ENCODE assay signal across 8 mouse cellular contexts in genomic region chr11:121420379-121420778, GRCm38 (mm10). TPM values are rescaled to one million over a fixed set of nuclear protein-coding genes. Genes with fewer than 3 reads are reported as not detected.
DNase-seq lines count a peak whose midpoint lies in the region; ATAC-seq and TF ChIP-seq lines count a peak whose summit lies in the region.

No protein-coding gene starts in this region.

- 48% methylated on average over 5 of the region's 5 CpGs for WGBS in lung, embryonic 16.5 days
- 58% methylated on average over 5 of the region's 5 CpGs for WGBS in lung, adult 2 months
- WGBS in limb, embryonic 12.5 days: 49% methylated on average over 5 of the region's 5 CpGs
- WGBS in stomach, embryonic 14.5 days: 44% methylated on average over 5 of the region's 5 CpGs

- TF ChIP-seq CTCF in lung, adult 2 months (IDR thresholded peaks at IDR 0.05; ENCODE audit: insufficient read depth, low read length): no peak

- peak overlapping the region; percentile 90 for H3K4me2 ChIP-seq in lung, embryonic 16.5 days (ENCODE audit: low read depth, low read length)
- peak overlapping the region; percentile 81 for H3K4me2 ChIP-seq in limb, embryonic 12.5 days
- H3K4me2 ChIP-seq in stomach, embryonic 14.5 days (replicated peaks; ENCODE audit: low read depth, low read length): peak overlapping the region; percentile 82

- no peaks in the 10 kb centered on the region for H3K36me3 ChIP-seq in lung, embryonic 16.5 days (ENCODE audit: control insufficient read depth, insufficient read depth, low read length)
- no peaks in the 10 kb centered on the region for H3K36me3 ChIP-seq in limb, embryonic 12.5 days
- no peaks in the 10 kb centered on the region for H3K36me3 ChIP-seq in stomach, embryonic 14.5 days (ENCODE audit: control insufficient read depth, insufficient read depth, low read length)

- no peak for ATAC-seq in lung, embryonic 16.5 days (ENCODE audit: low read depth)
- ATAC-seq in limb, embryonic 12.5 days (ENCODE audit: insufficient number of reproducible peaks, insufficient read depth, low FRiP score, low TSS enrichment, low read depth): no peak
- ATAC-seq in stomach, embryonic 14.5 days (ENCODE audit: insufficient number of reproducible peaks, insufficient read depth, low FRiP score, low read depth): no peak

- H3K9ac ChIP-seq in lung, embryonic 16.5 days (ENCODE audit: low read length): peak overlapping the region; percentile 66
- H3K9ac ChIP-seq in limb, embryonic 12.5 days (replicated peaks): peak overlapping the region; percentile 50; the same call in 1 of the 2 replicates
- H3K9ac ChIP-seq in stomach, embryonic 14.5 days (replicated peaks; ENCODE audit: low read depth, low read length): no peak overlapping the region

- no peak for TF ChIP-seq POLR2A in lung, adult 2 months (IDR thresholded peaks at IDR 0.05; ENCODE audit: borderline replicate concordance, extremely low read depth, low read depth, low read length)

- no peaks in the 10 kb centered on the region for H3K27me3 ChIP-seq in lung, embryonic 16.5 days (ENCODE audit: control insufficient read depth, insufficient read depth, low read depth, low read length)
- no peaks in the 10 kb centered on the region for H3K27me3 ChIP-seq in limb, embryonic 12.5 days
- H3K27me3 ChIP-seq in stomach, embryonic 14.5 days (ENCODE audit: control insufficient read depth, insufficient read depth, low read length): no peaks in the 10 kb centered on the region

- no peaks in the 10 kb centered on the region for H3K9me3 ChIP-seq in lung, embryonic 16.5 days (ENCODE audit: control insufficient read depth, low read length)
- H3K9me3 ChIP-seq in limb, embryonic 12.5 days: no peaks in the 10 kb centered on the region
- H3K9me3 ChIP-seq in stomach, embryonic 14.5 days (ENCODE audit: control insufficient read depth, low read depth, low read length): no peaks in the 10 kb centered on the region

- peak overlapping the region; percentile 82 for H3K4me3 ChIP-seq in lung, embryonic 16.5 days (ENCODE audit: low read length)
- H3K4me3 ChIP-seq in lung, adult 2 months (replicated peaks; ENCODE audit: extremely low read depth, low read depth, low read length): no peak overlapping the region
- peak overlapping the region; percentile 72 for H3K4me3 ChIP-seq in limb, embryonic 12.5 days (replicated peaks)
- H3K4me3 ChIP-seq in stomach, embryonic 14.5 days (ENCODE audit: low read depth, low read length): 0 out of 2 replicates have a peak overlapping the region, but pooled peaks have one; percentile 71

- H3K27ac ChIP-seq in lung, embryonic 16.5 days (ENCODE audit: low read length): no peak overlapping the region
- peak overlapping the region; percentile 88 for H3K27ac ChIP-seq in limb, embryonic 12.5 days
- H3K27ac ChIP-seq in stomach, embryonic 14.5 days (ENCODE audit: low read length): peak overlapping the region; percentile 71; the same call in 1 of the 2 replicates

- peak; percentile 5 for DNase-seq in embryo, embryonic 10.5 days (ENCODE audit: low spot score)
- no peak for DNase-seq in embryo, embryonic 11 days
- DNase-seq in lung, adult 2 months: no peak
- DNase-seq in urinary bladder, adult 18-20 months (ENCODE audit: low spot score in 2 of 2): no peak
- DNase-seq in urinary bladder, postnatal 36 days (ENCODE audit: low spot score in 2 of 2): no peak

- H3K4me1 ChIP-seq in lung, embryonic 16.5 days (replicated peaks; ENCODE audit: control insufficient read depth, insufficient read depth, low read length): peaks cover 10% of the 10 kb centered on the region
- H3K4me1 ChIP-seq in lung, adult 2 months (ENCODE audit: control insufficient read depth, insufficient read depth, low read length): peaks cover 8% of the 10 kb centered on the region
- H3K4me1 ChIP-seq in limb, embryonic 12.5 days (replicated peaks): peaks cover 11% of the 10 kb centered on the region
- H3K4me1 ChIP-seq in stomach, embryonic 14.5 days (ENCODE audit: control insufficient read depth, insufficient read depth, low read length): peaks cover 13% of the 10 kb centered on the region

RNA-seq across cellular contexts. Expression of gene Fn3krp, which starts 0.8 kb away (rescaled TPM):
- polyA plus RNA-seq in lung, embryonic 16.5 days (2015; fragmentation: Nextera tagmentation; extraction: Ambion mirVana): 6.7 and 9.3 TPM in 2 replicates
- polyA plus RNA-seq in lung, adult 2 months (2012; rRNA removed): 6.1 and 9.0 TPM in 2 replicates
- polyA plus RNA-seq in limb, embryonic 12.5 days (2016; fragmentation: Nextera tagmentation; extraction: Ambion mirVana): 7.6 and 8.9 TPM in 2 replicates
- polyA plus RNA-seq in stomach, embryonic 14.5 days (2014; fragmentation: Nextera tagmentation; extraction: Ambion mirVana): 7.1 and 8.2 TPM in 2 replicates

RNA-seq across cellular contexts. Expression of gene Fn3k, which starts 14.3 kb away (rescaled TPM):
- 0.60 and 1.3 TPM in 2 replicates for polyA plus RNA-seq in lung, embryonic 16.5 days (2015; fragmentation: Nextera tagmentation; extraction: Ambion mirVana)
- polyA plus RNA-seq in lung, adult 2 months (2012; rRNA removed): 1.7 and 3.3 TPM in 2 replicates
- 0.50 and 0.59 TPM in 2 replicates for polyA plus RNA-seq in limb, embryonic 12.5 days (2016; fragmentation: Nextera tagmentation; extraction: Ambion mirVana)
- 0.87 and 1.2 TPM in 2 replicates for polyA plus RNA-seq in stomach, embryonic 14.5 days (2014; fragmentation: Nextera tagmentation; extraction: Ambion mirVana)

RNA-seq across cellular contexts. Expression of gene Tbcd, which starts 31.4 kb away (rescaled TPM):
- 31.6 and 35.6 TPM in 2 replicates for polyA plus RNA-seq in lung, embryonic 16.5 days (2015; fragmentation: Nextera tagmentation; extraction: Ambion mirVana)
- 39.0 and 51.3 TPM in 2 replicates for polyA plus RNA-seq in lung, adult 2 months (2012; rRNA removed)
- 48.9 and 50.7 TPM in 2 replicates for polyA plus RNA-seq in limb, embryonic 12.5 days (2016; fragmentation: Nextera tagmentation; extraction: Ambion mirVana)
- polyA plus RNA-seq in stomach, embryonic 14.5 days (2014; fragmentation: Nextera tagmentation; extraction: Ambion mirVana): 32.0 and 33.2 TPM in 2 replicates

RNA-seq across cellular contexts. Expression of gene Rab40b, which starts 32.3 kb away (rescaled TPM):
- 6.0 and 7.1 TPM in 2 replicates for polyA plus RNA-seq in lung, embryonic 16.5 days (2015; fragmentation: Nextera tagmentation; extraction: Ambion mirVana)
- polyA plus RNA-seq in lung, adult 2 months (2012; rRNA removed): 2.4 and 2.7 TPM in 2 replicates
- 5.5 and 6.0 TPM in 2 replicates for polyA plus RNA-seq in limb, embryonic 12.5 days (2016; fragmentation: Nextera tagmentation; extraction: Ambion mirVana)
- polyA plus RNA-seq in stomach, embryonic 14.5 days (2014; fragmentation: Nextera tagmentation; extraction: Ambion mirVana): 7.2 and 7.3 TPM in 2 replicates
